Mouse (Mus musculus) forebrain, embryonic 15.5 days (tissue): ENCODE measurements around the gene Cxcl13. TPM values are rescaled to one million over a fixed set of nuclear protein-coding genes. Genes with fewer than 3 reads are reported as not detected.
"Not testable (repeated sequence)": the region's sequence is repeated elsewhere in the genome, so short reads cannot be mapped to it uniquely, and the experiment has no call there.

ENCODE experiments used
- ATAC-seq: fragments of 200-750 bp; cut with Nextera tagmentation; replicated peaks from 2 replicates; pipeline ENCODE4 v1.8.0; 2017; ENCODE audit warnings: mild to moderate bottlenecking, moderate TSS enrichment, moderate library complexity
- H3K27ac ChIP-seq: fragments of 300-500 bp; sonication (generic); replicated peaks from 2 replicates; pipeline ENCODE4 v1.5.1; 2015; ENCODE audit warnings: mild to moderate bottlenecking, inconsistent platforms
- H3K27me3 ChIP-seq: fragments of 300-500 bp; sonication (generic); 2 replicates; pipeline ENCODE4 v1.6.1; 2015; ENCODE audit warnings: inconsistent platforms
- H3K36me3 ChIP-seq: fragments of 300-500 bp; sonication (generic); 2 replicates; pipeline ENCODE4 v1.6.1; 2015; ENCODE audit warnings: mild to moderate bottlenecking, inconsistent platforms
- H3K4me1 ChIP-seq: fragments of 300-500 bp; sonication (generic); 2 replicates; pipeline ENCODE4 v1.6.1; 2015; ENCODE audit warnings: inconsistent platforms
- H3K4me2 ChIP-seq: fragments of 300-500 bp; sonication (generic); replicated peaks from 2 replicates; pipeline ENCODE4 v1.6.1; 2015; ENCODE audit warnings: mild to moderate bottlenecking, inconsistent platforms
- H3K4me3 ChIP-seq: fragments of 300-500 bp; sonication (generic); 2 replicates; pipeline ENCODE4 v1.5.1; 2015; ENCODE audit warnings: mild to moderate bottlenecking, inconsistent platforms
- H3K9ac ChIP-seq: fragments of 300-500 bp; sonication (generic); replicated peaks from 2 replicates; pipeline ENCODE4 v1.6.1; 2015; ENCODE audit warnings: mild to moderate bottlenecking, inconsistent platforms
- H3K9me3 ChIP-seq: fragments of 300-500 bp; sonication (generic); 2 replicates; pipeline ENCODE4 v1.6.1; 2016; ENCODE audit warnings: inconsistent platforms
- WGBS: fragments of 180-500 bp; shearing (Covaris S2); methylation state at CpG from one replicate; pipeline ENCODE4 v1.1.7; 2015; ENCODE audit warnings: mixed read lengths; 5-methylcytosine and 5-hydroxymethylcytosine counted together
- polyA plus RNA-seq: library from polyadenylated mRNA; unstranded; fragments of >200 nt; fragmentation: Nextera tagmentation; extraction: Ambion mirVana; gene quantifications from 2 replicates; pipeline ENCODE4 v1.2.1, GENCODE M21; 2015

The Cxcl13 gene
- polyA plus RNA-seq, 1 experiment from 2014 or later = 0.15 TPM

GRCm38 (mm10) chr5:95946344-95946743 lies 10.4 kb upstream of the Cxcl13 start:
- H3K4me3 ChIP-seq = no peak overlapping the region
- no peaks in the 10 kb centered on the region for H3K27me3 ChIP-seq
- H3K36me3 ChIP-seq = no peaks in the 10 kb centered on the region
- H3K9ac ChIP-seq = no peak overlapping the region
- no peaks in the 10 kb centered on the region for H3K4me1 ChIP-seq
- no peaks in the 10 kb centered on the region for H3K9me3 ChIP-seq
- 75% methylated on average over 2 of the region's 2 CpGs for WGBS
- no peak for ATAC-seq
- no peak overlapping the region for H3K27ac ChIP-seq
- no peak overlapping the region for H3K4me2 ChIP-seq

- H3K4me1 ChIP-seq = no peaks in the 10 kb centered on the region
- H3K27me3 ChIP-seq = no peaks in the 10 kb centered on the region
- H3K4me3 ChIP-seq = no peak overlapping the region
- H3K27ac ChIP-seq = no peak overlapping the region
- no peaks in the 10 kb centered on the region for H3K36me3 ChIP-seq
- 0 out of 2 replicates have a peak, but pooled peaks have one; percentile 41 for ATAC-seq
- H3K9me3 ChIP-seq = no peaks in the 10 kb centered on the region
- 80% methylated on average over 3 of the region's 3 CpGs for WGBS
- no peak overlapping the region for H3K4me2 ChIP-seq
- H3K9ac ChIP-seq = no peak overlapping the region
These were observed 8.1 kb upstream of the Cxcl13 start for GRCm38 (mm10) chr5:95948641-95949040.

- Histone ChIP-seq H3K27ac (no peak overlapping the region), H3K9me3 (no peaks in the 10 kb centered on the region), H3K4me1 (no peaks in the 10 kb centered on the region), H3K27me3 (no peaks in the 10 kb centered on the region), H3K4me3 (no peak overlapping the region), H3K9ac (no peak overlapping the region), H3K4me2 (no peak overlapping the region), H3K36me3 (no peaks in the 10 kb centered on the region)
- 0 out of 2 replicates have a peak, but pooled peaks have one; percentile 35 for ATAC-seq
- WGBS = 54% methylated on average over 19 of the region's 19 CpGs
These were observed 6.6 kb upstream of the Cxcl13 start for GRCm38 (mm10) chr5:95949946-95950701.

- no peak overlapping the region for H3K9ac ChIP-seq
- no peaks in the 10 kb centered on the region for H3K36me3 ChIP-seq
- H3K4me3 ChIP-seq = no peak overlapping the region
- H3K4me1 ChIP-seq = no peaks in the 10 kb centered on the region
- H3K27ac ChIP-seq = no peak overlapping the region
- WGBS = 66% methylated on average over 2 of the region's 2 CpGs
- H3K9me3 ChIP-seq = no peaks in the 10 kb centered on the region
- no peak overlapping the region for H3K4me2 ChIP-seq
- H3K27me3 ChIP-seq = no peaks in the 10 kb centered on the region
- ATAC-seq = no peak
These were observed 8.2 kb downstream of the Cxcl13 start for GRCm38 (mm10) chr5:95964940-95965339.

GRCm38 (mm10) chr5:95966621-95967020 lies 9.9 kb downstream of the Cxcl13 start:
- Histone ChIP-seq H3K27ac (no peak overlapping the region), H3K9ac (no peak overlapping the region), H3K27me3 (no peaks in the 10 kb centered on the region)

GRCm38 (mm10) chr5:95970845-95971244 lies 14.1 kb downstream of the Cxcl13 start:
- Histone ChIP-seq H3K4me1 (peaks cover 7% of the 10 kb centered on the region), H3K9me3 (no peaks in the 10 kb centered on the region), H3K27me3 (no peaks in the 10 kb centered on the region), H3K36me3 (no peaks in the 10 kb centered on the region), H3K4me3 (no peak overlapping the region), H3K4me2 (no peak overlapping the region), H3K27ac (no peak overlapping the region), H3K9ac (no peak overlapping the region)
- no peak for ATAC-seq
- 43% methylated on average over 6 of the region's 6 CpGs for WGBS

More at GRCm38 (mm10) chr5:95966621-95967020, 9.9 kb downstream of the Cxcl13 start:
- 45% methylated on average over 2 of the region's 2 CpGs for WGBS
- H3K4me1 ChIP-seq = no peaks in the 10 kb centered on the region
- H3K4me2 ChIP-seq = no peak overlapping the region
- H3K36me3 ChIP-seq = no peaks in the 10 kb centered on the region
- H3K4me3 ChIP-seq = no peak overlapping the region
- no peaks in the 10 kb centered on the region for H3K9me3 ChIP-seq
- ATAC-seq = no peak

GRCm38 (mm10) chr5:95972208-95972607 lies 15.5 kb downstream of the Cxcl13 start:
- Histone ChIP-seq H3K9me3 (no peaks in the 10 kb centered on the region), H3K4me1 (peaks cover 7% of the 10 kb centered on the region), H3K9ac (no peak overlapping the region), H3K27me3 (no peaks in the 10 kb centered on the region), H3K4me3 (no peak overlapping the region), H3K27ac (peak overlapping the region; percentile 23; the same call in 1 of the 2 replicates), H3K36me3 (no peaks in the 10 kb centered on the region), H3K4me2 (no peak overlapping the region)
- 61% methylated on average over 3 of the region's 3 CpGs for WGBS
- ATAC-seq = peak; percentile 71

- not testable (repeated sequence) for H3K36me3 ChIP-seq, H3K4me3 ChIP-seq, H3K27ac ChIP-seq, ATAC-seq, H3K9me3 ChIP-seq, H3K4me1 ChIP-seq, H3K27me3 ChIP-seq, H3K9ac ChIP-seq
- peak overlapping the region; percentile 25 for H3K4me2 ChIP-seq
- WGBS = 36% methylated on average over 32 of the region's 34 CpGs
These were observed 17.1 kb downstream of the Cxcl13 start for GRCm38 (mm10) chr5:95973806-95974205.

GRCm38 (mm10) chr5:95976299-95976698 lies 19.5 kb downstream of the Cxcl13 start:
- ATAC-seq = no peak
- WGBS = 68% methylated on average over 1 of the region's 1 CpGs
- Histone ChIP-seq H3K9me3 (no peaks in the 10 kb centered on the region), H3K4me3 (no peak overlapping the region), H3K4me2 (no peak overlapping the region), H3K27ac (no peak overlapping the region), H3K9ac (no peak overlapping the region), H3K36me3 (no peaks in the 10 kb centered on the region), H3K27me3 (no peaks in the 10 kb centered on the region), H3K4me1 (peaks cover 7% of the 10 kb centered on the region)

- Histone ChIP-seq H3K27me3 (no peaks in the 10 kb centered on the region), H3K4me1 (no peaks in the 10 kb centered on the region), H3K9ac (no peak overlapping the region), H3K27ac (no peak overlapping the region), H3K4me3 (no peak overlapping the region), H3K4me2 (no peak overlapping the region), H3K9me3 (no peaks in the 10 kb centered on the region), H3K36me3 (no peaks in the 10 kb centered on the region)
- 73% methylated on average over 5 of the region's 5 CpGs for WGBS
- no peak for ATAC-seq
These were observed 27.2 kb downstream of the Cxcl13 start for GRCm38 (mm10) chr5:95983797-95984486.

- no peak overlapping the region for H3K9ac ChIP-seq
- ATAC-seq = peak; percentile 79
- no peaks in the 10 kb centered on the region for H3K27me3 ChIP-seq
- H3K36me3 ChIP-seq = no peaks in the 10 kb centered on the region
- no peak overlapping the region for H3K27ac ChIP-seq
- H3K9me3 ChIP-seq = no peaks in the 10 kb centered on the region
- H3K4me2 ChIP-seq = no peak overlapping the region
- whole genome bisulfite sequencing = 4% methylated on average over 12 of the region's 12 CpGs
- no peak overlapping the region for H3K4me3 ChIP-seq
- peaks cover 4% of the 10 kb centered on the region; the same call in 1 of the 2 replicates for H3K4me1 ChIP-seq
These were observed 34.9 kb downstream of the Cxcl13 start for GRCm38 (mm10) chr5:95991339-95992292.
